Mouse (Mus musculus) liver, embryonic 11.5 days (tissue): Measurements from ENCODE around the gene Tmc4. TPM values are rescaled to one million over a fixed set of nuclear protein-coding genes. Genes with fewer than 3 reads are reported as not detected.

Source experiments
- ATAC-seq: fragments of 200-750 bp; cut with Nextera tagmentation; replicated peaks from 2 replicates; pipeline ENCODE4 v1.8.0; 2017; ENCODE audit warnings: moderate number of reproducible peaks, mild to moderate bottlenecking, moderate TSS enrichment, moderate library complexity; ENCODE audit not compliant: low FRiP score
- DNase-seq: peaks from one replicate; pipeline ENCODE4 v3.0.0-alpha.2; 2017; ENCODE audit warnings: low spot score
- H3K27ac ChIP-seq: fragments of 300-500 bp; sonication (generic); 2 replicates; pipeline ENCODE4 v1.5.1; 2014; ENCODE audit warnings: mild to moderate bottlenecking, low read depth, low read length, control low read depth
- H3K27me3 ChIP-seq: fragments of 300-500 bp; sonication (generic); replicated peaks from 2 replicates; pipeline ENCODE4 v1.6.1; 2014; ENCODE audit warnings: low read length, mixed read lengths; ENCODE audit not compliant: control insufficient read depth, insufficient read depth
- H3K36me3 ChIP-seq: fragments of 300-500 bp; sonication (generic); 2 replicates; pipeline ENCODE4 v1.6.1; 2014; ENCODE audit warnings: mild to moderate bottlenecking, low read length, moderate library complexity, mixed read lengths; ENCODE audit not compliant: control insufficient read depth, insufficient read depth
- H3K4me1 ChIP-seq: fragments of 300-500 bp; sonication (generic); replicated peaks from 2 replicates; pipeline ENCODE4 v1.6.1; 2014; ENCODE audit warnings: low read length, mixed read lengths; ENCODE audit not compliant: control insufficient read depth, insufficient read depth
- H3K4me2 ChIP-seq: fragments of 300-500 bp; sonication (generic); 2 replicates; pipeline ENCODE4 v1.6.1; 2014; ENCODE audit warnings: mild to moderate bottlenecking, control low read depth, moderate library complexity
- H3K4me3 ChIP-seq: fragments of 300-500 bp; sonication (generic); 2 replicates; pipeline ENCODE4 v1.5.1; 2014; ENCODE audit warnings: low read depth, low read length, control low read depth
- H3K9ac ChIP-seq: fragments of 300-500 bp; sonication (generic); 2 replicates; pipeline ENCODE4 v1.6.1; 2014; ENCODE audit warnings: low read depth, low read length, control low read depth
- H3K9me3 ChIP-seq: fragments of 300-500 bp; sonication (generic); 2 replicates; pipeline ENCODE4 v1.6.1; 2016; ENCODE audit warnings: low read length, inconsistent platforms, mixed read lengths; ENCODE audit not compliant: control insufficient read depth
- WGBS: fragments of 180-500 bp; shearing (Covaris S2); extraction: QIAGEN DNeasy Blood & Tissue Kit; methylation state at CpG from one replicate; pipeline ENCODE4 v1.1.7; 2014; 5-methylcytosine and 5-hydroxymethylcytosine counted together
- polyA plus RNA-seq: library from polyadenylated mRNA; unstranded; fragments of >200 nt; fragmentation: Nextera tagmentation; extraction: Ambion mirVana; gene quantifications from 2 replicates; pipeline ENCODE4 v1.2.1, GENCODE M21; 2014

The Tmc4 gene
- polyA plus RNA-seq, 1 experiment from 2014 or later = 10.0 TPM

DNA sequence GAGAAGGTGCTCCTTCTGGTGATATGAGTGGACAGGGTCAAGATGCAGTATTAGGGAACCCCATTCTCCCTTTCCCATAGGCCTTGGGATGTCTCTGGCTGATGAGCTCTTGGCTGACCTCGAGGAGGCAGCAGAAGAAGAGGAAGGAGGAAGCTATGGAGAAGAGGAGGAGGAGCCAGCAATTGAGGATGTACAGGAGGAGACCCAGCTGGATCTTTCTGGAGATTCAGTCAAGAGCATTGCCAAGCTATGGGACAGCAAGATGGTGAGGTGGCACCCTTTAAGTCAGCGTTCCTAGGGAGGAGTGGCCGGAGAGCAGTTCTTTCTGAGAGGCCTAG, 46.9 kb downstream of the Tmc4 start:
- 49% methylated on average over 3 of the region's 3 CpGs for WGBS
- DNase-seq (no peak), ATAC-seq (peak; percentile 7; the same call in 1 of the 2 replicates)
- Histone ChIP-seq H3K36me3 (peaks cover 8% of the 10 kb centered on the region; the same call in 1 of the 2 replicates), H3K4me2 (peak overlapping the region; percentile 87), H3K4me1 (peaks cover 15% of the 10 kb centered on the region), H3K27ac (peak overlapping the region; percentile 35; the same call in 1 of the 2 replicates), H3K9ac (peak overlapping the region; percentile 72), H3K4me3 (peak overlapping the region; percentile 72), H3K9me3 (no peaks in the 10 kb centered on the region), H3K27me3 (no peaks in the 10 kb centered on the region)

DNA sequence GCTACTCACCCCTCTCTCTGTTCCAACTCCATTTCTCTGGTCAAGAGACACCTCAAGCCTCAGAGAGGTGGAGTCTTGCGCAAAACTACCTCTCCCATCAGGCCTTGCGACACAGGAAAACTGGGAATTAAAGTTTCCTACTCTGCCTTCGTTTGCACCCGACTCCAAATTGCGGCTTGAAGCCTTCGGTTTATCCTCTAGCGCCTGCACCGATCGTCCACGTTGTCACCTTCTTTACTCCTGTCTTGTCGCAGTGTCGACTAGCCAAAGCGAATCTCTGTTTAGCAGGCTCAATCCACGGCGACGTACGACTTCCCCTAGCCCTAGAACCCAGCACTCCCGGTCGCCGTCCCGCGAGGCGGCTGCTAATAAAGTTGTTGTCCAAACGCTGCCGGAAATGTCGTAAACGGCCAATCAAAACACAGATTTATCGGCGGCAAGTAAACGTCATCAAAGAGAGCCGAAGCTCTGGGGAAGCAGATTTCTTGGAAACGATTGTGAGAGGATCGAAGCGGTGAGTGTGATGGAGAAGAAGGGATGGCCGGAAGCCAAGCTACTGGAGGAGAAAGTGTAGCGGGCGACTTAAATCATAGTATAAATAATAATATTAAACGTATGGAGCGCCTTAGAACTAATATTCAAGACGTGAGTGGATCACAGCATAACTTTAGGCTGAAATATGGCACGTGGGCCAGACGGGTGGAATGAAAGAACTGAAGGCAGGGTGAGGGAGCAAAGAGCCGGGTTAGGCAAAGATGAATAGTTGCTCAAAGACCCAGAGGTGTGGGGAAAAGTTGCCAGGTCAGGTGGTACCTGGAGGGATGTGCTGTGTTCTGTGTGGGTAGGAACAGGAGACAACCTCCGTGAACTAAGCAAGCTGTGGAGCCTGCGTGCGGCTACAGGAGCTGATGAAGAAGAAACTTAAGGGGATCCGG, 47.5 kb downstream of the Tmc4 start, which contains the start of the genes Tfpt and Prpf31:
Gene Tfpt, minus strand, starts transcription at position 387 of the 935 bp plus-strand sequence.
Gene Prpf31, plus strand, starts transcription at position 443 of the 935 bp plus-strand sequence.
- no peaks in the 10 kb centered on the region for H3K27me3 ChIP-seq
- peak within 1 kb of the TSS; percentile 40; the same call in 1 of the 2 replicates for H3K27ac ChIP-seq
- peaks cover 15% of the 10 kb centered on the region for H3K4me1 ChIP-seq
- H3K36me3 ChIP-seq = peaks cover 8% of the 10 kb centered on the region; the same call in 1 of the 2 replicates
- peak within 1 kb of the TSS; percentile 87 for H3K4me2 ChIP-seq
- WGBS = under 1% methylated on average over 47 of the region's 47 CpGs
- peak within 1 kb of the TSS; percentile 72 for H3K4me3 ChIP-seq
- H3K9me3 ChIP-seq = no peaks in the 10 kb centered on the region
- peak within 1 kb of the TSS; percentile 72 for H3K9ac ChIP-seq
- ATAC-seq (peak; percentile 86), DNase-seq (peak; percentile 94)

DNA sequence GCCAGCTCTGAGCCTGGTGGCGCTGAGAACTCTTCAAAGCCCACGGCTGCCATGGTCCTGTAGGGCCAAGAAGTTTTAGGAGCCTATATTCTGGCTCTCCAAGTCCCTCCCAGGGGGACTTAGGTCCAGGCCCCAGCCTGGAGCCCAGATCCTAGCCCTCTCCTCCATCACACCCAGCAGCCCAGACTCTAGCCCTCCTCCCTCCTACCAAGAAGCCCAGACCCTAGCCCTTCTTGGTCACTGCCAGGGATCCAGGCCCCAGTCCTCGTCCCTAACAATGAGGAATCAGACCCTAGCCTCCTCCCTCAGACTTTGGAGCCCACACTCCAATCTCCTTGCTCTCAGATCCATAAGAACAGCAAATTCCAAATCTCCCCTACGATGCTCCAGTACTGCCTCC, 48.3 kb downstream of the Tmc4 start:
- H3K27ac ChIP-seq = no peak overlapping the region
- DNase-seq (no peak), ATAC-seq (peak; percentile 41)
- peak overlapping the region; percentile 87 for H3K4me2 ChIP-seq
- H3K4me1 ChIP-seq = peaks cover 15% of the 10 kb centered on the region
- peak overlapping the region; percentile 72 for H3K4me3 ChIP-seq
- H3K36me3 ChIP-seq = peaks cover 10% of the 10 kb centered on the region
- H3K9ac ChIP-seq = peak overlapping the region; percentile 72
- 32% methylated on average over 4 of the region's 4 CpGs for WGBS
- no peaks in the 10 kb centered on the region for H3K27me3 ChIP-seq
- no peaks in the 10 kb centered on the region for H3K9me3 ChIP-seq

- 1% methylated on average over 32 of the region's 32 CpGs for WGBS
- peak; percentile 75 for DNase-seq
Measured at GRCm38 (mm10) chr7:3617242-3617995, 59.9 kb downstream of the Tmc4 start, which contains the start of gene Ndufa3. Gene Ndufa3, plus strand, starts transcription at chr7:3617373.

GRCm38 (mm10) chr7:3616389-3617241, 60.7 kb downstream of the Tmc4 start:
- H3K9ac ChIP-seq = no peak overlapping the region
- peak overlapping the region; percentile 72 for H3K4me3 ChIP-seq
- peak; percentile 40 for ATAC-seq
- peaks cover 2% of the 10 kb centered on the region for H3K4me1 ChIP-seq
- no peak overlapping the region for H3K27ac ChIP-seq
- no peaks in the 10 kb centered on the region for H3K27me3 ChIP-seq
- H3K4me2 ChIP-seq = peak overlapping the region; percentile 53
- no peak for DNase-seq
- peaks cover 6% of the 10 kb centered on the region for H3K36me3 ChIP-seq
- 34% methylated on average over 6 of the region's 6 CpGs for WGBS
- no peaks in the 10 kb centered on the region for H3K9me3 ChIP-seq

More at GRCm38 (mm10) chr7:3617242-3617995, 59.9 kb downstream of the Tmc4 start, which contains the start of gene Ndufa3:
- Histone ChIP-seq H3K9me3 (no peaks in the 10 kb centered on the region), H3K4me1 (peaks cover 2% of the 10 kb centered on the region), H3K27ac (no peak within 1 kb of the TSS), H3K36me3 (peaks cover 6% of the 10 kb centered on the region), H3K4me3 (peak within 1 kb of the TSS; percentile 72), H3K27me3 (no peaks in the 10 kb centered on the region), H3K4me2 (peak within 1 kb of the TSS; percentile 88), H3K9ac (peak within 1 kb of the TSS; percentile 77)
- ATAC-seq = peak; percentile 96

- H3K9me3 ChIP-seq = no peaks in the 10 kb centered on the region
- peaks cover 6% of the 10 kb centered on the region for H3K36me3 ChIP-seq
- no peak within 1 kb of the TSS for H3K27ac ChIP-seq
- H3K27me3 ChIP-seq = no peaks in the 10 kb centered on the region
- peak within 1 kb of the TSS; percentile 72 for H3K4me3 ChIP-seq
- 68% methylated on average over 4 of the region's 4 CpGs for WGBS
- no peak within 1 kb of the TSS for H3K9ac ChIP-seq
- peaks cover 2% of the 10 kb centered on the region for H3K4me1 ChIP-seq
- peak within 1 kb of the TSS; percentile 53 for H3K4me2 ChIP-seq
- ATAC-seq (no peak), DNase-seq (no peak)
Measured at GRCm38 (mm10) chr7:3616057-3616388, 61.3 kb downstream of the Tmc4 start, which contains the start of gene Oscar. Gene Oscar, minus strand, starts transcription at chr7:3616157.
